Mouse (Mus musculus) embryo, embryonic 11 days (tissue): ENCODE data around the gene Col4a3bp.
A peak's percentile ranks its signal among the peaks of the same experiment; 100 is the strongest.

Experiments used
- DNase-seq: peaks from one replicate; pipeline ENCODE4 v3.0.0-alpha.2; 2015

Gene Col4a3bp

GRCm38 (mm10) chr13:96542081-96542889 lies at the start of gene Col4a3bp, which contains the start of gene Polk:
Gene Col4a3bp (plus strand): TSS chr13:96542618.
Gene Polk (minus strand): TSS chr13:96542579.
- DNase-seq, result peak; percentile 99

GRCm38 (mm10) chr13:96496630-96497029 lies 45.8 kb upstream of the Col4a3bp start:
- DNase-seq, result no peak

- DNase-seq, result no peak
Measured at GRCm38 (mm10) chr13:96499891-96500290, 42.5 kb upstream of the Col4a3bp start.

GRCm38 (mm10) chr13:96505661-96506060 lies 36.8 kb upstream of the Col4a3bp start:
- DNase-seq, result no peak

- DNase-seq, result no peak
Measured at GRCm38 (mm10) chr13:96506313-96506712, 36.1 kb upstream of the Col4a3bp start.

- no peak for DNase-seq
Measured at GRCm38 (mm10) chr13:96507541-96507940, 34.9 kb upstream of the Col4a3bp start.

- DNase-seq, result no peak
Measured at GRCm38 (mm10) chr13:96510635-96511034, 31.8 kb upstream of the Col4a3bp start.

- DNase-seq, result no peak
Measured at GRCm38 (mm10) chr13:96511262-96511661, 31.2 kb upstream of the Col4a3bp start.

GRCm38 (mm10) chr13:96511893-96512292 lies 30.5 kb upstream of the Col4a3bp start:
- no peak for DNase-seq

GRCm38 (mm10) chr13:96514154-96514942 lies 28.1 kb upstream of the Col4a3bp start:
- no peak for DNase-seq

GRCm38 (mm10) chr13:96516249-96516648 lies 26.2 kb upstream of the Col4a3bp start:
- DNase-seq, result no peak

- no peak for DNase-seq
Measured at GRCm38 (mm10) chr13:96517335-96517734, 25.1 kb upstream of the Col4a3bp start.

GRCm38 (mm10) chr13:96521294-96521693 lies 21.1 kb upstream of the Col4a3bp start:
- no peak for DNase-seq

- no peak for DNase-seq
Measured at GRCm38 (mm10) chr13:96527022-96527421, 15.4 kb upstream of the Col4a3bp start.

- no peak for DNase-seq
Measured at GRCm38 (mm10) chr13:96527856-96528255, 14.6 kb upstream of the Col4a3bp start.

GRCm38 (mm10) chr13:96528776-96529175 lies 13.6 kb upstream of the Col4a3bp start:
- no peak for DNase-seq

GRCm38 (mm10) chr13:96529542-96529941 lies 12.9 kb upstream of the Col4a3bp start:
- DNase-seq, result no peak

- no peak for DNase-seq
Measured at GRCm38 (mm10) chr13:96530064-96530463, 12.4 kb upstream of the Col4a3bp start.

GRCm38 (mm10) chr13:96532176-96532575 lies 10.2 kb upstream of the Col4a3bp start:
- no peak for DNase-seq

- no peak for DNase-seq
Measured at GRCm38 (mm10) chr13:96533742-96534141, 8.7 kb upstream of the Col4a3bp start.

- no peak for DNase-seq
Measured at GRCm38 (mm10) chr13:96536821-96537572, 5.4 kb upstream of the Col4a3bp start.

GRCm38 (mm10) chr13:96538103-96538502 lies 4.3 kb upstream of the Col4a3bp start:
- DNase-seq, result no peak

- no peak for DNase-seq
Measured at GRCm38 (mm10) chr13:96541381-96541780, 1.0 kb upstream of the Col4a3bp start.
